Mouse (Mus musculus): ENCODE data around the gene Camta2.
A peak's percentile ranks its signal among the peaks of the same experiment; 100 is the strongest.

The Camta2 gene

DNA sequence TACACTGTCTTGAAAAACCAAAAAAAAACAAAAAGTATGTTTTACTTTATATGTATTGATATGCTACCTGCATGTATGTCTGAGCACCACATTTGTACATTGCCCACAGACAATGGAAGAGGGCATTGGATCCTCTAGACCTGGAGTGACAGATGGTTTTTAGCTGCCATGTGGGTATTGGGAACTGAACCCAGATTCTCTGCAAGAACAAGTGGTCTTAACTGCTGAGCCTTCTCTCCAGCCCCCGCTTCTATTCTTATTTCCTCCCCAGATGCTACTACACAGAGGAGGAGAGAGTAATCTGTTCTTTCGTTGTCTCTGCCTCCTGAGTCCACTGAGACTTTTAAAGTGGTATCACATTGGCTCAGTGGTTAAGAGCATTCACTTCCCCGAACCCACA, 5.6 kb upstream of the Camta2 start:
- no peak for DNase-seq (ENCODE audit: low read depth, low spot score)

GRCm38 (mm10) chr11:70689578-70689977, 1.7 kb upstream of the Camta2 start:
- no peak for DNase-seq (ENCODE audit: low read depth, low spot score)

DNA sequence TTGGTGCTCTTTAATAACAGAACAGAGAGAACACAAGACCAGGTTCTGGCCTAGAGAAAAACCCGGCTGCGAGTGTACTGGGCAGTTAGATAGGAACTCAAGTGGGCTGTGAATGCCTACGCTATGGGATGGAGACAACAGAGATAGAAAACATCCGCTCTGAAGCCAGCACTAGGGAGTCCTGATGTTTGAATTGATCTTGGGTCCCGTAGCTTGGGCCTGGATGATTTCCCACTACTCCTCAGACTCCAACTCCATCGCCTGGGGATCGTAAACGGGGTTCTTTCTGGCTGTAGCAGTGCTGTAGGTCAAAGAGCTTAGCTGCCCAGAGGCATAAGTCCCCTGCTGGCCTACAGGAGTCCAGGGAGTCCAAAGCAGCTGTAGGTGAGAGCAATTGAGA, 467 bp upstream of the Camta2 start:
- no peak for DNase-seq (ENCODE audit: low read depth, low spot score)

GRCm38 (mm10) chr11:70686901-70687566, 871 bp downstream of the Camta2 start:
- no peak for DNase-seq (ENCODE audit: low read depth, low spot score)

DNA sequence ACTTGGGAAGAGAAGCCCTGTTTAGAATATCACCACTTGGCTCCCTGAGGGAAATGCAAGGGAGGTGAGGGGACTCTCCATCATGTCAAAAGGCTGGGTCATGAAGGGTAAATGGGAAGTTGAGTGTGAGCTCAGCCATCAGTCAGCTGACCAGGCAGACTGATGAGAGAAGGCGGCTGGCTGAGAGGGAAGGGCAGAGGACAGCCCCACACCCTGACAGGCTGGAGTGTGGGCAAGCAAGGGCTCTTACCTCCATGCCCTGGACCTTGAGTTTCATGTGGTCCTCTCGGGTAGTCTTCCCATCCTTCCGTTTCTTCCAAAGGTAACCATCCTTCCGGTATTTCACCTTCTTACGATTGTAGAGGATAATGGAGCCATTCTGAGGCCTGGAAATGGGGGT, 4.3 kb downstream of the Camta2 start:
- no peak for DNase-seq (ENCODE audit: low read depth, low spot score)

GRCm38 (mm10) chr11:70681897-70682581, 5.9 kb downstream of the Camta2 start:
- DNase-seq (ENCODE audit: low read depth, low spot score): peak; percentile 66

- DNase-seq (ENCODE audit: low read depth, low spot score): no peak
Observed at GRCm38 (mm10) chr11:70681170-70681569, 6.7 kb downstream of the Camta2 start.

DNA sequence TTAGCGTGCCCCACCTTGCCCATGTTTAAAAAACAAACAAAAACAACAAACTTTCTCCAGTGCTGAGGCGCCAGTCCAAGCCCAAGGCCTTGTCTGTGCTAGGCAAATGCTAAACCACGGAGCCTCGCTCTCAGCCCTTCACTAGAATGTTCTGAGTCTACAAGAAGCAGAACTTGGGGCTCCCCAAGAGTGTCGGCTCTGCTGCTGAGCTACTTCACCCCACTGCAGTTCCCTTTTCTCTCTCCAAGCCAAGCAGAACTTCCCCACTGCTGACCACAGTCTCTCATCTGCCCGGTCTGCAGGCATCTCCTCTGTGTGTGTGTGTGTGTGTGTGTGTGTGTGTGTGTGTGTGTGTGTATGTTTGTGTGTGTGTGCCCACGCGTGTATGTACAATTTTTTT, 8.0 kb downstream of the Camta2 start:
- no peak for DNase-seq (ENCODE audit: low read depth, low spot score)

DNA sequence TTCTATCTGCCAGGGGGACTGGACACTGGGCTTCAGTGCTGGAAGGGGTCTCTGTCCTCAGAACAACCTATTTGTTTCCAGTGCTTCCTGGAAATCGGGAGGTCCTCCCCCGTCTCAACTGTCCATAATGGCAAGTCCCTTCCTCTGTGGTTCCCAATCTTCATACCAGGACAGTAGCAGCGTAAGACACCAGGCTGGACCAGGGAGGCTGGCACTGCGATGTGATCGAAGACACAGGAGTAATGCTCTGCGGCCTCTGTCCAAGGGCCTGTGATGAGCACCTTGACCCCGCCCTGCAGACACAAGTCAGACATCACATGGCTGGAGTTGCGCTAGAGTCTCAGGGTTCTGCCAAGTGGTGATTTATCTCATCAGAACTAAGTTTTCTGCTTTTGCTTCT, 8.5 kb downstream of the Camta2 start:
- DNase-seq (ENCODE audit: low read depth, low spot score): no peak

DNA sequence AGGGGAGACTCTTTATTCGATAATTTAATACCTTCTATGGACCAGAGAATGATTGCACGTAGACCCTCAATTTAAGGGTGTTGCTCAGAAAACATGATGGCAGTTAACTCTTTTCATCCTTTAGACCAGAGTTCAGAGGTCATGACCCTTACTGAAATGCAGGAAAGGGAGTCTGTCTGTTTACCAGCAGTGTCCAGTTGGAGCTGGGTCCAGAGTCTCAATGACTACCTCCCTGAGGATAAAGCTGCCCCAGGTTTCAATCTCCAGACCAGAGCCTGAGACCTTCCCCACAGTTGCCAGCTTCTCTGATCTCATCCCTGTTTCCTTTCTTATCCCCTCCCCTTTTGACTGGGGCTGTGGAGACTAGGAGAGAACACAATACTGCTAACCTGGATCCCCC, 9.3 kb downstream of the Camta2 start:
- DNase-seq (ENCODE audit: low read depth, low spot score): no peak

- no peak for DNase-seq (ENCODE audit: low read depth, low spot score)
Observed at GRCm38 (mm10) chr11:70678092-70678491, 9.8 kb downstream of the Camta2 start.

DNA sequence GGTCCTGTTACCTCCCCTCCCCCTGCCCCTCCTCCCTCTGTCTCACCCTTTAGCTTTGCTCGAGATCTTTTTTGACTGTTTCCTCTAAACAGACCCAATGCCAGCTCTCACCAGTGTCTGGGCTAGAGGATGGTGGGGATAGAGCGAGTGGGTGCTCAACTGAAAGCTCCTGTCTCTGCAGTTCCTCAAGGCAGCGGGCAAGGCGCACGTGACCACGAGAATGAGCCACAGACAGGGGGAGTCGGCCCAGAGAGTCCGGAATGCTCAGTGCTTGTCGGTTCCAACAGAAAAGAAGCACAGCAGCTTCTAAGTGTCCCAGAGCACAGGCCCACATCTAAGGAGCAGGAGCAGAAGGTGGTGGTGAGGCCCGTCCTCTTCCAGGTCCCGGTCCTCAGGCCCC, 13.4 kb downstream of the Camta2 start:
- no peak for DNase-seq (ENCODE audit: low read depth, low spot score)

- DNase-seq (ENCODE audit: low read depth, low spot score): no peak
Observed at GRCm38 (mm10) chr11:70674014-70674413, 13.9 kb downstream of the Camta2 start.

GRCm38 (mm10) chr11:70671333-70672047, 16.4 kb downstream of the Camta2 start:
- DNase-seq (ENCODE audit: low read depth, low spot score): peak; percentile 29

DNA sequence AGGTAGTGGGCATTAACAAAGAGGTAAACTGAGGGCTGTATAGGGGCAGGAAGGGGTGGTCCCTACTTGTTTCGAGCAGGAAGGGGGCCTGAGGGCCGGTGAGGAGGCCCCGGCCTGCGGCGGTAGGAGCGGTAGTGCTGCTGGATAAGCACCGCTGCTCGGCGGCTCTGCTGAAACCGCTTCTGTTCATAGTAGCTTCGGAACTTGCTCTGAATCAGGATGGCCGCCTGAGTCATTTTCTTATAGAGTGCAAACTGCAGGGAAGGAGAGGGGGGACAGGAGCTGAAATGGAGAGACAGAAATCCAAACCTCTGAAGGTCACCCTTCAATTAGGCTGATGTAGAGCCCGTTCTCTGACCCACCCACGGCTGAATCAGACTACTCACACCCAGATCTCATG, 17.4 kb downstream of the Camta2 start:
- DNase-seq (ENCODE audit: low read depth, low spot score): no peak

- DNase-seq (ENCODE audit: low read depth, low spot score): no peak
Observed at GRCm38 (mm10) chr11:70669582-70670345, 18.1 kb downstream of the Camta2 start.

GRCm38 (mm10) chr11:70668771-70669505, 19.0 kb downstream of the Camta2 start, which contains the start of gene Spag7:
Gene Spag7 (minus strand): TSS chr11:70669416.
- DNase-seq (ENCODE audit: low read depth, low spot score): peak; percentile 96

- DNase-seq (ENCODE audit: low read depth, low spot score): no peak
Observed at GRCm38 (mm10) chr11:70668335-70668770, 19.6 kb downstream of the Camta2 start.

GRCm38 (mm10) chr11:70667271-70668150, 20.4 kb downstream of the Camta2 start:
- DNase-seq (ENCODE audit: low read depth, low spot score): no peak

GRCm38 (mm10) chr11:70666687-70667086, 21.2 kb downstream of the Camta2 start:
- no peak for DNase-seq (ENCODE audit: low read depth, low spot score)

All from retina, postnatal 7 days (tissue).